Mouse (Mus musculus) left cerebral cortex, postnatal 14 days (tissue): ENCODE measurements around the gene Ccdc88a. TPM values are rescaled to one million over a fixed set of nuclear protein-coding genes. Genes with fewer than 3 reads are reported as not detected.
A peak's percentile ranks its signal among the peaks of the same experiment; 100 is the strongest.

Source experiments
- DNase-seq, 2 experiments: peaks; one replicate each; pipeline ENCODE4 v3.0.0; 2021 to 2022; ENCODE audit warnings: low spot score in 2 of 2, mixed read lengths in 1 of 2
- intact Hi-C: fragments of 180-260 bp; cut with DNase I; formaldehyde crosslinking; loops from one replicate; pipeline ENCODE4 v1.15.1; 2025
- long read RNA-seq, 2 experiments: library from polyadenylated mRNA; stranded (forward); transcript quantifications; one replicate each; pipeline ENCODE4 v2.0.0; 2021
- total RNA-seq, 2 experiments: library from RNA; stranded (reverse); gene quantifications; 2 replicates each; pipeline ENCODE4 v1.2.3; 2021

Ccdc88a gene
- total RNA-seq: 10 to 100 TPM; 73.9 to 82.0 TPM
- long read RNA-seq, experiment 1, partial matches to known transcripts: 8 of 10 reads
- long read RNA-seq, experiment 1, other reads (novel, unspliced or antisense): 2 of 10 reads
- long read RNA-seq, experiment 2, partial matches to known transcripts: 3 of 6 reads
- long read RNA-seq, experiment 2, other reads (novel, unspliced or antisense): 3 of 6 reads

GRCm38 (mm10) chr11:29373396-29374273 lies at the start of gene Ccdc88a:
TSS of gene Ccdc88a (plus strand) at chr11:29373658.
- intact Hi-C loops: loop anchor here (5.0 to 10.0 kb wide), 2 partner anchors 106 to 141 kb away; partner anchors contain the start of gene Prorsd1
- DNase-seq: peak; percentile 98

- DNase-seq: no peak
- intact Hi-C loops: no loop called here
Measured at GRCm38 (mm10) chr11:29335505-29335904, 38.0 kb upstream of the Ccdc88a start.

- intact Hi-C loops: no loop called here
- DNase-seq: no peak
Measured at GRCm38 (mm10) chr11:29341259-29341658, 32.2 kb upstream of the Ccdc88a start.

- no peak for DNase-seq
- intact Hi-C loops: no loop called here
Measured at GRCm38 (mm10) chr11:29344891-29345657, 28.4 kb upstream of the Ccdc88a start.

GRCm38 (mm10) chr11:29345673-29346286 lies 27.7 kb upstream of the Ccdc88a start:
- intact Hi-C loops: no loop called here
- DNase-seq: no peak

- intact Hi-C loops: no loop called here
- no peak for DNase-seq
Measured at GRCm38 (mm10) chr11:29350891-29351290, 22.6 kb upstream of the Ccdc88a start.

GRCm38 (mm10) chr11:29352214-29352613 lies 21.2 kb upstream of the Ccdc88a start:
- DNase-seq: no peak
- intact Hi-C loops: no loop called here

GRCm38 (mm10) chr11:29368161-29368560 lies 5.3 kb upstream of the Ccdc88a start:
- intact Hi-C loops: no loop called here

GRCm38 (mm10) chr11:29373050-29373395 lies 435 bp upstream of the Ccdc88a start:
- no peak for DNase-seq
- intact Hi-C loops: loop anchor here (5.0 to 10.0 kb wide), 2 partner anchors 106 to 142 kb away; partner anchors contain the start of gene Prorsd1

More at GRCm38 (mm10) chr11:29368161-29368560, 5.3 kb upstream of the Ccdc88a start:
- DNase-seq: no peak

- intact Hi-C loops: loop anchor here (5.0 to 10.0 kb wide), 2 partner anchors 107 to 141 kb away; partner anchors contain the start of gene Prorsd1
- peak in 1 of 2 experiments; percentile 10 for DNase-seq
Measured at GRCm38 (mm10) chr11:29374274-29374656, 807 bp downstream of the Ccdc88a start.

GRCm38 (mm10) chr11:29376635-29377034 lies 3.2 kb downstream of the Ccdc88a start:
- no peak for DNase-seq
- intact Hi-C loops: loop anchor here (10.0 kb wide), 1 partner anchor 138 kb away; the partner anchor contains the start of gene Prorsd1

- no peak for DNase-seq
- intact Hi-C loops: loop anchor here (10.0 kb wide), 1 partner anchor 136 kb away; the partner anchor contains the start of gene Prorsd1
Measured at GRCm38 (mm10) chr11:29378751-29379150, 5.3 kb downstream of the Ccdc88a start.

- intact Hi-C loops: no loop called here
- DNase-seq: no peak
Measured at GRCm38 (mm10) chr11:29383493-29383892, 10.0 kb downstream of the Ccdc88a start.

- intact Hi-C loops: no loop called here
- no peak for DNase-seq
Measured at GRCm38 (mm10) chr11:29384001-29384400, 10.5 kb downstream of the Ccdc88a start.

GRCm38 (mm10) chr11:29384617-29385016 lies 11.2 kb downstream of the Ccdc88a start:
- intact Hi-C loops: no loop called here

GRCm38 (mm10) chr11:29389913-29390312 lies 16.5 kb downstream of the Ccdc88a start:
- intact Hi-C loops: no loop called here
- DNase-seq: no peak

More at GRCm38 (mm10) chr11:29384617-29385016, 11.2 kb downstream of the Ccdc88a start:
- DNase-seq: no peak

- DNase-seq: no peak
- intact Hi-C loops: no loop called here
Measured at GRCm38 (mm10) chr11:29395135-29395746, 21.8 kb downstream of the Ccdc88a start.

GRCm38 (mm10) chr11:29400374-29400773 lies 26.9 kb downstream of the Ccdc88a start:
- intact Hi-C loops: no loop called here
- no peak for DNase-seq

GRCm38 (mm10) chr11:29406292-29406691 lies 32.8 kb downstream of the Ccdc88a start:
- no peak for DNase-seq
- intact Hi-C loops: no loop called here
